Mouse (Mus musculus): Measurements from ENCODE around the gene Igsf21. TPM values are rescaled to one million over a fixed set of nuclear protein-coding genes. Genes with fewer than 3 reads are reported as not detected.

The Igsf21 gene
- total and polyA plus RNA-seq, 2 experiments from 2014 or later, result 145 to 146 TPM

- no peak overlapping the region for H3K27ac ChIP-seq (ENCODE audit: low read depth, low read length)
- H3K9ac ChIP-seq (replicated peaks; ENCODE audit: low read length, poor library complexity, severe bottlenecking), result no peak overlapping the region
- TF ChIP-seq CTCF (IDR thresholded peaks at IDR 0.05), result no peak
- H3K27me3 ChIP-seq (ENCODE audit: insufficient read depth, low read length), result no peaks in the 10 kb centered on the region
- H3K4me2 ChIP-seq (ENCODE audit: low read depth, low read length, poor library complexity, severe bottlenecking), result no peak overlapping the region
- ATAC-seq (ENCODE audit: low FRiP score) (no peak), DNase-seq (ENCODE audit: low spot score) (no peak)
- no peaks in the 10 kb centered on the region for H3K9me3 ChIP-seq (ENCODE audit: low read length)
- 38% methylated on average over 11 of the region's 11 CpGs for WGBS
- H3K4me1 ChIP-seq (ENCODE audit: insufficient read depth, low read length), result peaks cover 4% of the 10 kb centered on the region; the same call in 1 of the 2 replicates
- no peaks in the 10 kb centered on the region for H3K36me3 ChIP-seq (ENCODE audit: insufficient read depth, low read length)
- no peak overlapping the region for H3K4me3 ChIP-seq (ENCODE audit: low read depth, low read length)
Measured at GRCm38 (mm10) chr4:140210129-140210890, 36.3 kb downstream of the Igsf21 start.

GRCm38 (mm10) chr4:140205811-140206231 is 40.8 kb downstream of the Igsf21 start:
- no peak for ATAC-seq (ENCODE audit: low FRiP score)
- Histone ChIP-seq H3K4me2 (ENCODE audit: low read depth, low read length, poor library complexity, severe bottlenecking) (no peak overlapping the region), H3K9me3 (ENCODE audit: low read length) (no peaks in the 10 kb centered on the region), H3K4me3 (ENCODE audit: low read depth, low read length) (no peak overlapping the region), H3K4me1 (ENCODE audit: insufficient read depth, low read length) (peaks cover 4% of the 10 kb centered on the region; the same call in 1 of the 2 replicates), H3K9ac (replicated peaks; ENCODE audit: low read length, poor library complexity, severe bottlenecking) (no peak overlapping the region), H3K36me3 (ENCODE audit: insufficient read depth, low read length) (no peaks in the 10 kb centered on the region), H3K27ac (ENCODE audit: low read depth, low read length) (no peak overlapping the region), H3K27me3 (ENCODE audit: insufficient read depth, low read length) (no peaks in the 10 kb centered on the region)
- peak; percentile 71 for DNase-seq (ENCODE audit: low spot score)
- no peak for TF ChIP-seq CTCF (IDR thresholded peaks at IDR 0.05)
- WGBS, result 55% methylated on average over 12 of the region's 12 CpGs

- no peak overlapping the region for H3K4me2 ChIP-seq (ENCODE audit: low read depth, low read length, poor library complexity, severe bottlenecking)
- no peaks in the 10 kb centered on the region for H3K4me1 ChIP-seq (ENCODE audit: insufficient read depth, low read length)
- no peak for TF ChIP-seq CTCF (IDR thresholded peaks at IDR 0.05)
- whole genome bisulfite sequencing, result 89% methylated on average over 10 of the region's 10 CpGs
- ATAC-seq (ENCODE audit: low FRiP score) (no peak), DNase-seq (ENCODE audit: low spot score) (no peak)
- H3K4me3 ChIP-seq (ENCODE audit: low read depth, low read length), result no peak overlapping the region
- H3K27me3 ChIP-seq (ENCODE audit: insufficient read depth, low read length), result no peaks in the 10 kb centered on the region
- no peaks in the 10 kb centered on the region for H3K36me3 ChIP-seq (ENCODE audit: insufficient read depth, low read length)
- no peaks in the 10 kb centered on the region for H3K9me3 ChIP-seq (ENCODE audit: low read length)
- no peak overlapping the region for H3K27ac ChIP-seq (ENCODE audit: low read depth, low read length)
- H3K9ac ChIP-seq (replicated peaks; ENCODE audit: low read length, poor library complexity, severe bottlenecking), result no peak overlapping the region
Measured at GRCm38 (mm10) chr4:140204775-140205174, 41.8 kb downstream of the Igsf21 start.

GRCm38 (mm10) chr4:140203696-140204272 is 42.8 kb downstream of the Igsf21 start:
- H3K4me2 ChIP-seq (ENCODE audit: low read depth, low read length, poor library complexity, severe bottlenecking), result no peak overlapping the region
- 81% methylated on average over 12 of the region's 12 CpGs for WGBS
- DNase-seq (ENCODE audit: low spot score) (no peak), ATAC-seq (ENCODE audit: low FRiP score) (no peak)
- H3K9ac ChIP-seq (replicated peaks; ENCODE audit: low read length, poor library complexity, severe bottlenecking), result no peak overlapping the region
- no peaks in the 10 kb centered on the region for H3K36me3 ChIP-seq (ENCODE audit: insufficient read depth, low read length)
- no peaks in the 10 kb centered on the region for H3K27me3 ChIP-seq (ENCODE audit: insufficient read depth, low read length)
- TF ChIP-seq CTCF (IDR thresholded peaks at IDR 0.05), result no peak
- no peaks in the 10 kb centered on the region for H3K9me3 ChIP-seq (ENCODE audit: low read length)
- no peaks in the 10 kb centered on the region for H3K4me1 ChIP-seq (ENCODE audit: insufficient read depth, low read length)
- no peak overlapping the region for H3K4me3 ChIP-seq (ENCODE audit: low read depth, low read length)
- H3K27ac ChIP-seq (ENCODE audit: low read depth, low read length), result no peak overlapping the region

GRCm38 (mm10) chr4:140202196-140202595 is 44.4 kb downstream of the Igsf21 start:
- H3K4me3 ChIP-seq (ENCODE audit: low read depth, low read length), result no peak overlapping the region
- no peaks in the 10 kb centered on the region for H3K27me3 ChIP-seq (ENCODE audit: insufficient read depth, low read length)
- no peak for ATAC-seq (ENCODE audit: low FRiP score)
- no peaks in the 10 kb centered on the region for H3K36me3 ChIP-seq (ENCODE audit: insufficient read depth, low read length)
- H3K4me1 ChIP-seq (ENCODE audit: insufficient read depth, low read length), result peaks cover 4% of the 10 kb centered on the region; the same call in 1 of the 2 replicates
- TF ChIP-seq CTCF (IDR thresholded peaks at IDR 0.05), result no peak
- H3K9ac ChIP-seq (replicated peaks; ENCODE audit: low read length, poor library complexity, severe bottlenecking), result no peak overlapping the region
- H3K9me3 ChIP-seq (ENCODE audit: low read length), result no peaks in the 10 kb centered on the region
- H3K27ac ChIP-seq (ENCODE audit: low read depth, low read length), result no peak overlapping the region
- no peak for DNase-seq (ENCODE audit: low spot score)
- WGBS, result 51% methylated on average over 6 of the region's 6 CpGs
- H3K4me2 ChIP-seq (ENCODE audit: low read depth, low read length, poor library complexity, severe bottlenecking), result no peak overlapping the region

GRCm38 (mm10) chr4:140200296-140200695 is 46.3 kb downstream of the Igsf21 start:
- H3K9ac ChIP-seq (replicated peaks; ENCODE audit: low read length, poor library complexity, severe bottlenecking), result no peak overlapping the region
- 72% methylated on average over 14 of the region's 14 CpGs for WGBS
- no peak overlapping the region for H3K27ac ChIP-seq (ENCODE audit: low read depth, low read length)
- H3K4me1 ChIP-seq (ENCODE audit: insufficient read depth, low read length), result peaks cover 13% of the 10 kb centered on the region; the same call in 1 of the 2 replicates
- DNase-seq (ENCODE audit: low spot score), result no peak
- H3K4me3 ChIP-seq (ENCODE audit: low read depth, low read length), result no peak overlapping the region
- H3K4me2 ChIP-seq (ENCODE audit: low read depth, low read length, poor library complexity, severe bottlenecking), result no peak overlapping the region
- ATAC-seq (ENCODE audit: low FRiP score), result no peak
- H3K27me3 ChIP-seq (ENCODE audit: insufficient read depth, low read length), result no peaks in the 10 kb centered on the region
- H3K36me3 ChIP-seq (ENCODE audit: insufficient read depth, low read length), result no peaks in the 10 kb centered on the region
- TF ChIP-seq CTCF (IDR thresholded peaks at IDR 0.05), result no peak
- no peaks in the 10 kb centered on the region for H3K9me3 ChIP-seq (ENCODE audit: low read length)
